Mouse (Mus musculus) MEL (cell line): ENCODE results near the gene Ift20. TPM values are rescaled to one million over a fixed set of nuclear protein-coding genes. Genes with fewer than 3 reads are reported as not detected.

Experiments
- DNase-seq: peaks from one replicate; pipeline ENCODE4 v3.0.0; 2011; ENCODE audit warnings: low read depth, low spot score
- H3K27ac ChIP-seq: 2 replicates; pipeline ENCODE4 v1.5.1; 2012; ENCODE audit warnings: low read depth, mild to moderate bottlenecking, control low read depth, low read length, moderate library complexity; ENCODE audit not compliant: control insufficient read depth
- H3K27me3 ChIP-seq, 2 experiments: fragments of 150-350 bp in 1 of 2; sonication (generic) in 1 of 2; 2 replicates each; pipeline ENCODE4 v1.6.1; 2012; ENCODE audit warnings: low read length in 2 of 2, mild to moderate bottlenecking in 2 of 2, improper control_type of control experiment in 1 of 2, moderate library complexity in 1 of 2; ENCODE audit not compliant: insufficient read depth in 2 of 2, control insufficient read depth in 1 of 2
- H3K36me3 ChIP-seq, 2 experiments: 2 replicates each; pipeline ENCODE4 v1.6.1; 2012 to 2014; ENCODE audit warnings: low read length in 2 of 2, improper control_type of control experiment in 1 of 2, inconsistent platforms in 1 of 2, mild to moderate bottlenecking in 1 of 2; ENCODE audit not compliant: insufficient read depth in 2 of 2, control insufficient read depth in 1 of 2
- H3K4me1 ChIP-seq, 2 experiments: fragments of 150-350 bp in 1 of 2; sonication (generic) in 1 of 2; 2 replicates each; pipeline ENCODE4 v1.6.1; 2012; ENCODE audit warnings: low read length in 2 of 2, improper control_type of control experiment in 1 of 2, mild to moderate bottlenecking in 1 of 2; ENCODE audit not compliant: insufficient read depth in 2 of 2, control insufficient read depth in 1 of 2
- H3K4me3 ChIP-seq, 2 experiments: fragments of 150-350 bp in 1 of 2; sonication (generic) in 1 of 2; 2 replicates each; pipeline ENCODE4 v1.5.1; 2012; ENCODE audit warnings: low read depth in 2 of 2, low read length in 2 of 2, mild to moderate bottlenecking in 2 of 2, moderate library complexity in 2 of 2, control low read depth in 1 of 2, improper control_type of control experiment in 1 of 2; ENCODE audit not compliant: control insufficient read depth in 1 of 2, insufficient read depth in 1 of 2
- H3K79me2 ChIP-seq: 2 replicates; pipeline ENCODE4 v1.6.1; 2012; ENCODE audit warnings: mild to moderate bottlenecking, low read length, moderate library complexity; ENCODE audit not compliant: control insufficient read depth, poor library complexity, insufficient read depth
- H3K9ac ChIP-seq: 2 replicates; pipeline ENCODE4 v1.6.1; 2012; ENCODE audit warnings: low read depth, mild to moderate bottlenecking, control low read depth, low read length, moderate library complexity; ENCODE audit not compliant: control insufficient read depth, poor library complexity, severe bottlenecking
- H3K9me3 ChIP-seq: fragments of 150-350 bp; sonication (generic); replicated peaks from 2 replicates; pipeline ENCODE4 v1.6.1; 2012; ENCODE audit warnings: mild to moderate bottlenecking, low read length, improper control_type of control experiment, moderate library complexity; ENCODE audit not compliant: insufficient read depth
- BHLHE40 ChIP-seq: IDR thresholded peaks from 2 replicates; pipeline ENCODE4 v1.6.1; 2012; ENCODE audit warnings: low read depth, mild to moderate bottlenecking, inconsistent platforms, low read length, improper control_type of control experiment, borderline replicate concordance
- CHD1 ChIP-seq: IDR thresholded peaks from 2 replicates; pipeline ENCODE4 v1.6.1; 2012; ENCODE audit warnings: low read depth, mild to moderate bottlenecking, inconsistent platforms, low read length, improper control_type of control experiment
- CHD2 ChIP-seq: IDR thresholded peaks from 2 replicates; pipeline ENCODE4 v1.6.1; 2011; ENCODE audit warnings: low read length, improper control_type of control experiment
- CTCF ChIP-seq, 3 experiments: IDR thresholded peaks in 2 of 3; conservative IDR thresholded peaks in 1 of 3; 2 replicates each; pipeline ENCODE4 v1.5.1; 2011 to 2012; ENCODE audit warnings: low read length in 3 of 3, low read depth in 2 of 3, mild to moderate bottlenecking in 2 of 3, improper control_type of control experiment in 1 of 3, inconsistent platforms in 1 of 3, mixed read lengths in 1 of 3, moderate library complexity in 1 of 3; ENCODE audit not compliant: control insufficient read depth in 1 of 3, insufficient read depth in 1 of 3, poor library complexity in 1 of 3, severe bottlenecking in 1 of 3
- E2F4 ChIP-seq: IDR thresholded peaks from 2 replicates; pipeline ENCODE4 v1.6.1; 2011; ENCODE audit warnings: low read depth, low read length, improper control_type of control experiment, borderline replicate concordance
- ELF1 ChIP-seq: IDR thresholded peaks from 2 replicates; pipeline ENCODE4 v1.6.1; 2014; ENCODE audit warnings: low read depth, mild to moderate bottlenecking, inconsistent platforms, low read length, improper control_type of control experiment, moderate library complexity
- EP300 ChIP-seq, 2 experiments: IDR thresholded peaks; 2 replicates each; pipeline ENCODE4 v1.6.1; 2011; ENCODE audit warnings: improper control_type of control experiment in 2 of 2, low read length in 2 of 2, low read depth in 1 of 2, mild to moderate bottlenecking in 1 of 2
- ETS1 ChIP-seq: IDR thresholded peaks from 2 replicates; pipeline ENCODE4 v1.6.1; 2012; ENCODE audit warnings: low read depth, mild to moderate bottlenecking, inconsistent platforms, low read length, improper control_type of control experiment, moderate library complexity
- GABPA ChIP-seq: IDR thresholded peaks from 2 replicates; pipeline ENCODE4 v1.6.1; 2012; ENCODE audit warnings: low read depth, mild to moderate bottlenecking, inconsistent platforms, low read length, improper control_type of control experiment, moderate library complexity
- GATA1 ChIP-seq: IDR thresholded peaks from 2 replicates; pipeline ENCODE4 v1.6.1; 2011; ENCODE audit warnings: low read depth, low read length, improper control_type of control experiment
- JUND ChIP-seq: IDR thresholded peaks from 2 replicates; pipeline ENCODE4 v1.6.1; 2011; ENCODE audit warnings: low read depth, mild to moderate bottlenecking, improper control_type of control experiment, low read length
- KAT2A ChIP-seq: conservative IDR thresholded peaks from 2 replicates; pipeline ENCODE4 v1.6.1; 2012; ENCODE audit warnings: low read depth, low read length, improper control_type of control experiment, inconsistent platforms
- MAFK ChIP-seq: IDR thresholded peaks from 2 replicates; pipeline ENCODE4 v1.6.1; 2011; ENCODE audit warnings: low read depth, mild to moderate bottlenecking, low read length, improper control_type of control experiment, borderline replicate concordance
- MAX ChIP-seq: IDR thresholded peaks from 2 replicates; pipeline ENCODE4 v1.6.1; 2011; ENCODE audit warnings: low read length, improper control_type of control experiment
- MAZ ChIP-seq: IDR thresholded peaks from 2 replicates; pipeline ENCODE4 v1.6.1; 2012; ENCODE audit warnings: low read depth, mild to moderate bottlenecking, inconsistent platforms, low read length, improper control_type of control experiment
- MEF2A ChIP-seq: IDR thresholded peaks from 2 replicates; pipeline ENCODE4 v1.6.1; 2014; ENCODE audit warnings: low read depth, mild to moderate bottlenecking, inconsistent platforms, low read length, improper control_type of control experiment; ENCODE audit not compliant: poor library complexity, insufficient replicate concordance, severe bottlenecking; ENCODE audit errors: extremely low read depth
- MXI1 ChIP-seq: IDR thresholded peaks from 2 replicates; pipeline ENCODE4 v1.6.1; 2011; ENCODE audit warnings: mild to moderate bottlenecking, low read depth, low read length, improper control_type of control experiment
- MYB ChIP-seq: IDR thresholded peaks from 2 replicates; pipeline ENCODE4 v1.6.1; 2011; ENCODE audit warnings: mild to moderate bottlenecking, low read depth, low read length, improper control_type of control experiment
- MYC ChIP-seq: IDR thresholded peaks from 2 replicates; pipeline ENCODE4 v1.6.1; 2011; ENCODE audit warnings: low read depth, mild to moderate bottlenecking, low read length, improper control_type of control experiment, moderate library complexity
- NELFE ChIP-seq: IDR thresholded peaks from 2 replicates; pipeline ENCODE4 v1.6.1; 2011; ENCODE audit warnings: low read depth, low read length, improper control_type of control experiment
- NRF1 ChIP-seq: IDR thresholded peaks from 2 replicates; pipeline ENCODE4 v1.6.1; 2014; ENCODE audit warnings: low read depth, mild to moderate bottlenecking, inconsistent platforms, low read length, improper control_type of control experiment, moderate library complexity; ENCODE audit not compliant: poor library complexity, insufficient read depth, severe bottlenecking
- POLR2A ChIP-seq, 2 experiments: IDR thresholded peaks; 2 replicates each; pipeline ENCODE4 v1.6.1; 2011 to 2012; ENCODE audit warnings: low read length in 2 of 2, mild to moderate bottlenecking in 2 of 2, control low read depth in 1 of 2, improper control_type of control experiment in 1 of 2, low read depth in 1 of 2, moderate library complexity in 1 of 2; ENCODE audit not compliant: control insufficient read depth in 1 of 2, insufficient read depth in 1 of 2, poor library complexity in 1 of 2
- POLR2AphosphoS2 ChIP-seq: IDR thresholded peaks from 2 replicates; pipeline ENCODE4 v1.6.1; 2011; ENCODE audit warnings: low read length, improper control_type of control experiment
- POLR2AphosphoS5 ChIP-seq: IDR thresholded peaks from 2 replicates; pipeline ENCODE4 v1.6.1; 2012; ENCODE audit warnings: low read depth, borderline replicate concordance, mild to moderate bottlenecking, inconsistent platforms, low read length, moderate library complexity, mixed read lengths
- RAD21 ChIP-seq: IDR thresholded peaks from 2 replicates; pipeline ENCODE4 v1.6.1; 2011; ENCODE audit warnings: mild to moderate bottlenecking, low read depth, low read length, improper control_type of control experiment
- RCOR1 ChIP-seq: IDR thresholded peaks from 2 replicates; pipeline ENCODE4 v1.6.1; 2012; ENCODE audit warnings: low read depth, mild to moderate bottlenecking, inconsistent platforms, low read length, improper control_type of control experiment
- SIN3A ChIP-seq: IDR thresholded peaks from 2 replicates; pipeline ENCODE4 v1.6.1; 2012; ENCODE audit warnings: low read length, improper control_type of control experiment, inconsistent platforms
- SMC3 ChIP-seq: IDR thresholded peaks from 2 replicates; pipeline ENCODE4 v1.6.1; 2011; ENCODE audit warnings: low read depth, low read length, improper control_type of control experiment
- TAL1 ChIP-seq: IDR thresholded peaks from 2 replicates; pipeline ENCODE4 v1.6.1; 2012; ENCODE audit warnings: mild to moderate bottlenecking, inconsistent platforms, low read length, moderate library complexity, mixed read lengths
- TBP ChIP-seq: IDR thresholded peaks from 2 replicates; pipeline ENCODE4 v1.8.0; 2011; ENCODE audit warnings: low read depth, low read length, improper control_type of control experiment
- TCF12 ChIP-seq: IDR thresholded peaks from 2 replicates; pipeline ENCODE4 v1.6.1; 2014; ENCODE audit warnings: low read depth, mild to moderate bottlenecking, inconsistent platforms, low read length, improper control_type of control experiment, moderate library complexity
- UBTF ChIP-seq: IDR thresholded peaks from 2 replicates; pipeline ENCODE4 v1.6.1; 2012; ENCODE audit warnings: low read depth, mild to moderate bottlenecking, inconsistent platforms, low read length, improper control_type of control experiment, moderate library complexity, borderline replicate concordance; ENCODE audit not compliant: insufficient read depth
- USF1 ChIP-seq: IDR thresholded peaks from 2 replicates; pipeline ENCODE4 v1.6.1; 2014; ENCODE audit warnings: low read depth, mild to moderate bottlenecking, inconsistent platforms, low read length, improper control_type of control experiment, moderate library complexity
- USF2 ChIP-seq, 2 experiments: IDR thresholded peaks; 2 replicates each; pipeline ENCODE4 v1.6.1; 2011 to 2012; ENCODE audit warnings: improper control_type of control experiment in 2 of 2, low read length in 2 of 2, borderline replicate concordance in 1 of 2, inconsistent platforms in 1 of 2, low read depth in 1 of 2, mild to moderate bottlenecking in 1 of 2; ENCODE audit not compliant: insufficient read depth in 1 of 2
- ZC3H11A ChIP-seq: IDR thresholded peaks from 2 replicates; pipeline ENCODE4 v1.6.1; 2012; ENCODE audit warnings: low read depth, mild to moderate bottlenecking, inconsistent platforms, low read length, improper control_type of control experiment
- ZKSCAN1 ChIP-seq: IDR thresholded peaks from 2 replicates; pipeline ENCODE4 v1.6.1; 2012; ENCODE audit warnings: low read depth, mild to moderate bottlenecking, inconsistent platforms, low read length, improper control_type of control experiment, moderate library complexity
- ZMIZ1 ChIP-seq: IDR thresholded peaks from 2 replicates; pipeline ENCODE4 v1.6.1; 2012; ENCODE audit warnings: low read depth, mild to moderate bottlenecking, inconsistent platforms, low read length, improper control_type of control experiment, moderate library complexity
- ZNF384 ChIP-seq: IDR thresholded peaks from 2 replicates; pipeline ENCODE4 v1.6.1; 2012; ENCODE audit warnings: low read depth, mild to moderate bottlenecking, inconsistent platforms, low read length, improper control_type of control experiment
- polyA plus RNA-seq, 2 experiments: library from polyadenylated mRNA; stranded (reverse) in 1 of 2; unstranded in 1 of 2; fragments of >175 nt in 1 of 2; fragments of >200 nt in 1 of 2; gene quantifications; 2 replicates each; pipeline versions ENCODE4 v1.2.1 to v1.2.4; 2012; ENCODE audit warnings: low replicate concordance in 2 of 2, low read depth in 1 of 2; ENCODE audit not compliant: insufficient read length in 2 of 2, insufficient read depth in 1 of 2, missing spikeins in 1 of 2
- total RNA-seq: library from RNA; depleted of rRNA; stranded (reverse); fragments of 300-350 nt; gene quantifications from 2 replicates; pipeline ENCODE4 v1.2.3, GENCODE M21; 2012

Ift20 gene
- total and polyA plus RNA-seq, 3 experiments: 128 to 196 TPM; not detected in 1

GRCm38 (mm10) chr11:78566775-78567174 is 30.6 kb downstream of the Ift20 start:
- no peak overlapping the region for H3K4me3 ChIP-seq
- peaks cover 18 to 20% of the 10 kb centered on the region in 2 experiments for H3K4me1 ChIP-seq
- TF ChIP-seq NRF1 (no peak), MEF2A (no peak), USF2 (IDR thresholded peaks at IDR 0.05; ENCODE audit: borderline replicate concordance in 1 of 2, insufficient read depth in 1 of 2, low read depth in 1 of 2, low read length in 2 of 2) (peak in 1 of 2 experiments; percentile 71; a peak in 2 of 4 replicates), ZKSCAN1 (no peak), KAT2A (no peak), ELF1 (no peak), UBTF (no peak), SIN3A (peak; percentile 78), ZMIZ1 (no peak), CTCF (IDR thresholded peaks at IDR 0.05 in 2 of 3, conservative IDR thresholded peaks at IDR 0.05 in 1 of 3; ENCODE audit: control insufficient read depth in 1 of 3, insufficient read depth in 1 of 3, low read depth in 2 of 3, low read length in 3 of 3, poor library complexity in 1 of 3, severe bottlenecking in 1 of 3) (no peak), MAFK (no peak), JUND (no peak), TAL1 (peak; percentile 43; the same call in 1 of the 2 replicates), E2F4 (no peak), SMC3 (no peak; the same call in 1 of the 2 replicates), MXI1 (peak; percentile 43; the same call in 1 of the 2 replicates), NELFE (no peak), POLR2AphosphoS2 (no peak), POLR2A (IDR thresholded peaks at IDR 0.05; ENCODE audit: control insufficient read depth in 1 of 2, insufficient read depth in 1 of 2, low read depth in 1 of 2, low read length in 2 of 2, poor library complexity in 1 of 2) (no peak), MYB (peak; percentile 96), EP300 (IDR thresholded peaks at IDR 0.05; ENCODE audit: low read depth in 1 of 2, low read length in 2 of 2) (peak; percentile 80 to 87), TCF12 (peak; percentile 72), ZC3H11A (no peak), USF1 (peak; percentile 94), ZNF384 (no peak), CHD2 (no peak), CHD1 (no peak; the same call in 1 of the 2 replicates), MAX (peak; percentile 51), MYC (no peak), RCOR1 (no peak), GATA1 (peak; percentile 81), ETS1 (peak; percentile 88), MAZ (no peak), GABPA (no peak), POLR2AphosphoS5 (no peak), BHLHE40 (0 out of 2 replicates have a peak, but pooled peaks have one; percentile 48), TBP (no peak), RAD21 (no peak)

More at GRCm38 (mm10) chr11:78566775-78567174, 30.6 kb downstream of the Ift20 start:
- Histone ChIP-seq H3K9me3 (no peaks in the 10 kb centered on the region), H3K27ac (peak overlapping the region; percentile 70), H3K27me3 (no peaks in the 10 kb centered on the region), H3K79me2 (no peaks in the 10 kb centered on the region), H3K9ac (peak overlapping the region; percentile 20; the same call in 1 of the 2 replicates), H3K36me3 (peaks cover 0 to 25% of the 10 kb centered on the region in 2 experiments; a peak in 3 of 4 replicates)
- peak; percentile 85 for DNase-seq
